Mouse (Mus musculus): ENCODE data around the gene Abhd14a.

Abhd14a gene

GRCm38 (mm10) chr9:106452821-106453220 lies 5.3 kb upstream of the Abhd14a start:
- 13% methylated on average over 7 of the region's 7 CpGs for WGBS

- WGBS: 55% methylated on average over 6 of the region's 6 CpGs
Measured at GRCm38 (mm10) chr9:106452351-106452750, 4.9 kb upstream of the Abhd14a start.

GRCm38 (mm10) chr9:106451899-106452298 lies 4.4 kb upstream of the Abhd14a start:
- 69% methylated on average over 2 of the region's 2 CpGs for WGBS

GRCm38 (mm10) chr9:106451298-106451697 lies 3.8 kb upstream of the Abhd14a start:
- 86% methylated on average over 11 of the region's 11 CpGs for WGBS

GRCm38 (mm10) chr9:106450661-106451060 lies 3.2 kb upstream of the Abhd14a start:
- WGBS: 45% methylated on average over 9 of the region's 9 CpGs

GRCm38 (mm10) chr9:106449947-106450346 lies 2.5 kb upstream of the Abhd14a start:
- WGBS: 84% methylated on average over 8 of the region's 8 CpGs

- under 1% methylated on average over 23 of the region's 23 CpGs for WGBS
Measured at GRCm38 (mm10) chr9:106448498-106449031, 1.1 kb upstream of the Abhd14a start.

- 25% methylated on average over 9 of the region's 9 CpGs for WGBS
Measured at GRCm38 (mm10) chr9:106447951-106448350, 473 bp upstream of the Abhd14a start.

GRCm38 (mm10) chr9:106444836-106445235 lies 2.6 kb downstream of the Abhd14a start:
- 87% methylated on average over 4 of the region's 4 CpGs for WGBS

GRCm38 (mm10) chr9:106442680-106443079 lies 4.8 kb downstream of the Abhd14a start:
- WGBS: 85% methylated on average over 5 of the region's 5 CpGs

GRCm38 (mm10) chr9:106436566-106436965 lies 10.9 kb downstream of the Abhd14a start:
- WGBS: 87% methylated on average over 9 of the region's 9 CpGs

- WGBS: 51% methylated on average over 7 of the region's 7 CpGs
Measured at GRCm38 (mm10) chr9:106433389-106433788, 14.1 kb downstream of the Abhd14a start.

- WGBS: 0% methylated on average over 4 of the region's 4 CpGs
Measured at GRCm38 (mm10) chr9:106430015-106430264, 17.5 kb downstream of the Abhd14a start.

GRCm38 (mm10) chr9:106429221-106430014 lies 18.1 kb downstream of the Abhd14a start, which contains the start of gene Rpl29:
TSS of gene Rpl29 (plus strand) at chr9:106429454.
- under 1% methylated on average over 55 of the region's 55 CpGs for WGBS

- WGBS: 3% methylated on average over 11 of the region's 11 CpGs
Measured at GRCm38 (mm10) chr9:106428719-106429220, 18.7 kb downstream of the Abhd14a start.

- WGBS: 2% methylated on average over 3 of the region's 3 CpGs
Measured at GRCm38 (mm10) chr9:106421865-106422160, 25.7 kb downstream of the Abhd14a start.

GRCm38 (mm10) chr9:106421033-106421864 lies 26.2 kb downstream of the Abhd14a start:
- WGBS: 18% methylated on average over 18 of the region's 18 CpGs

- 8% methylated on average over 2 of the region's 2 CpGs for WGBS
Measured at GRCm38 (mm10) chr9:106420608-106421007, 26.9 kb downstream of the Abhd14a start.

- 10% methylated on average over 29 of the region's 29 CpGs for WGBS
Measured at GRCm38 (mm10) chr9:106417841-106418625, 29.4 kb downstream of the Abhd14a start.

- 47% methylated on average over 6 of the region's 6 CpGs for WGBS
Measured at GRCm38 (mm10) chr9:106416826-106417225, 30.7 kb downstream of the Abhd14a start.

- WGBS: 96% methylated on average over 5 of the region's 5 CpGs
Measured at GRCm38 (mm10) chr9:106413606-106414005, 33.9 kb downstream of the Abhd14a start.

- WGBS: 90% methylated on average over 3 of the region's 3 CpGs
Measured at GRCm38 (mm10) chr9:106412210-106412609, 35.3 kb downstream of the Abhd14a start.
